Mouse (Mus musculus) liver (tissue): ENCODE results near the gene Kpna4.
"Not testable (repeated sequence)": the region's sequence is repeated elsewhere in the genome, so short reads cannot be mapped to it uniquely, and the experiment has no call there.

Source experiments
- DNase-seq: peaks from one replicate; pipeline ENCODE4 v3.0.0-alpha.2; 2020; ENCODE audit warnings: mixed read lengths

Gene Kpna4

GRCm38 (mm10) chr3:69094456-69094855 lies 32.5 kb downstream of the Kpna4 start:
- DNase-seq = no peak

- DNase-seq = no peak
Observed at GRCm38 (mm10) chr3:69064005-69064404, 62.9 kb downstream of the Kpna4 start.

DNA sequence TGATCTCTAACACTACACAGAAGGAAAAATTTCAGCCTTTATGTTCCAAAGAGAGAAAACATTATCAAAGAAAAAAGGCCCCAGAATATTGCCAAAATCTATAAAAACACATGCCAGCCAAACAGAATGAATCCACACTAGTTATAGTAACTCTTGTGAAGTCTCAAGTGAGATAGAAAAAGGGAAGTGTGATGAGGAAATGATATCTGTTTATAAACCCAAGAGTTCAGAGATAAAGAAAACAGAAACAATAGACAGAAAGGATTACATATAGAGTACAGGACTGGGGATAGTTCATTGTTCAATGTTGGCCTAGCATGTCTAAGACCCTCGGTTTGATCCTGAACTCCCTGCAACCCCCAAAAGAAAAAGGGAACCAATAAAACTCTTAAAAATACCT lies 64.1 kb downstream of the Kpna4 start:
- DNase-seq = no peak

- peak; percentile 18 for DNase-seq
Observed at GRCm38 (mm10) chr3:69060672-69061071, 66.2 kb downstream of the Kpna4 start.

- no peak for DNase-seq
Observed at GRCm38 (mm10) chr3:69055871-69056270, 71.0 kb downstream of the Kpna4 start.

GRCm38 (mm10) chr3:69054760-69055432 lies 72.0 kb downstream of the Kpna4 start:
- DNase-seq = peak; percentile 94

- no peak for DNase-seq
Observed at GRCm38 (mm10) chr3:69051894-69052293, 75.0 kb downstream of the Kpna4 start.

- no peak for DNase-seq
Observed at GRCm38 (mm10) chr3:69049011-69049410, 77.9 kb downstream of the Kpna4 start.

- DNase-seq = no peak
Observed at GRCm38 (mm10) chr3:69047684-69048083, 79.2 kb downstream of the Kpna4 start.

GRCm38 (mm10) chr3:69046509-69046908 lies 80.4 kb downstream of the Kpna4 start:
- peak; percentile 68 for DNase-seq

DNA sequence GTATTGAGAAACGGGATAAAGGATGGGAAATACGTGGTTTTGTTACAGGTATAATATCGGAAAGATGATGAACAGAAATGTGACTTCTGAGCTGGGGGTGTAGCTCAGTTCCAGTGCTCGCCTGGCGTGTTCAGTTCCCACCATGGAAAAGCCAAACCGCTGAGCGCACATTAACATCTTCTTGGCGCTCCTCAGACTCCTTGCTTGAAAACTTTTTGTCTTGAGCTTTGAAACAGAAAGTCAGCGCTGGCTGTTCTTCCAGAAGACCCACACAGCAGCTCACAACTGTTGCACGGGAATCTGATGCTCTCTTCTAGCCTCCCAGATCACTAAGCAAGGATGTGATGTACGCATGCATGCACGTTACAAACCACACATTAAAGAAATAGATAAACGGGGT lies 81.2 kb downstream of the Kpna4 start:
- peak; percentile 39 for DNase-seq

- no peak for DNase-seq
Observed at GRCm38 (mm10) chr3:69045400-69045703, 81.6 kb downstream of the Kpna4 start.

DNA sequence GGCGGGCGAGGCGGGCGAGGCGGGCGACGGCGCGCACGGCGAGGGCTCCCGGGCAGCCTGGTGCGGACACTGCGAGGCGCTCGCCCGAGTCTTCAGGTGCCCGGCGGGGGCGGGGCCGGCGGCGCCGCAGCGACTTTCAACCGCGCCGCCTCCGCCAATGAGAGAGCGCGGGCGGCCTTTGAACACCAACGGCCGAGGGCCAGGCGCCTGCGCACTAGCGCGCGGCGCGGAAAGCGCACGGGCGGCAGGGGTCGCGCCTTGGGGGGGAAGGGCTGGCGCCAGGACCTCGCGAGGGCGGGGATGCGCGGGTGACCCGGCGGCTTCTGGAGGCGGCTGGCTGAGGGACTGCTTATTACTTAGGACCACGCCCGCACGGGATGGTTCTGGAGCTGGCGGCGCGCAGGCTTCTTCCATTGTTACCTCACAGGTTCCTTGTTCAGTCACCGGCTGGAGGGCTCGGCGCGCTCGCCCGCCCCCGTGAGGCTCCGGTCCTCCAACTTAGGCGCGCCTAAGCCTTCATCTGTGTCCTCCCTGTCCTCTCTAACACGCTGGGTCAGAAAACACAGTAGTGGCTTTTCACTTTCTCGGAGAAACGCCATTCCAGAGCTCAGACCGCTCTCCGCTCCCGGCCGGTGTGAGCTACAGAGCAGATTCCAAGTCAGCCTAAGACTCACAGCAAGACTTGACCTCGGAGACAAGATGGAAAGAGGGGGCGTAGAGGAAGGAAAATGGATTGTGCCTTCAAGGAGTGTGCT lies 82.1 kb downstream of the Kpna4 start, which contains the start of gene Trim59:
Gene Trim59, minus strand, starts transcription at position 111 of the 755 bp plus-strand sequence.
- peak; percentile 95 for DNase-seq

DNA sequence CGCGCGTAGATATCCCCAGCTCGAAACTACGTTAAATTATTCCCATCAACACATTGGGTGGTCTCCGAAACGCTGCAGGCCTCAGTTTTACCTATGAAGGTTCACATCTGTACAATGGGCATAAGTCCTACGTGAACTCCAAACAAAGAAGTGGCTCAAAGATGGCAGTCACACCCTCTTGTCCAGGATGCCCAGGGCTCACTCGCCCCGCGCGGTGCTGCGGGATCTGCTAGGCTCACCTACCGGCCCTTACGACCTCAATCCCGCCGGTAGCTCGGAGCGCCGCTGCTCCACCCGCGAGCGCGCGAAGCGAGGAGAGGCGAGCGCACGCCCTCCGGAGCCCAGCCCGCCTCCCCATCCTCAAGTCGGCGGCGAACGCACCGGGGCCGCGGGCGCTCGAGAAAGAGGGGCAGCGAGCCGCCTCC lies 82.7 kb downstream of the Kpna4 start:
- DNase-seq = no peak

DNA sequence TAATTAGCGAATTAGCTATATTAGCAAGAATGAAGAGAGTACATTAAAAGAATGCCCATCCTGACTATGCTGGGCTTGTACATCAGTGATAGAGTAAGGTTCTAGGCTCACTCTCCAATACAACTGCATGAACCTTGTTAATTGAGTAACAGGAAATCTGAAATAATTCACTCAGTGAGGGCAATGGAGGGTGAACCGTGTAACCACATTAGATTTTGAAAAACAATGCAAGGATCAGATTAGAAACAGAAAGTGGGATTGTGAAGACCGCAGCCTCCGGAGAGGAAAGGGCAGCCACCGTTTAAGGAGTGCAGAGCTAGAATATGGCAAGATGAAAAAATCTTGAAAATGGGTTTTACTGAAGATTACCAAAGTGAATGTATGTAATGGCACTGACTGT lies 85.6 kb downstream of the Kpna4 start:
- DNase-seq = no peak

GRCm38 (mm10) chr3:69040105-69040504 lies 86.8 kb downstream of the Kpna4 start:
- no peak for DNase-seq

DNA sequence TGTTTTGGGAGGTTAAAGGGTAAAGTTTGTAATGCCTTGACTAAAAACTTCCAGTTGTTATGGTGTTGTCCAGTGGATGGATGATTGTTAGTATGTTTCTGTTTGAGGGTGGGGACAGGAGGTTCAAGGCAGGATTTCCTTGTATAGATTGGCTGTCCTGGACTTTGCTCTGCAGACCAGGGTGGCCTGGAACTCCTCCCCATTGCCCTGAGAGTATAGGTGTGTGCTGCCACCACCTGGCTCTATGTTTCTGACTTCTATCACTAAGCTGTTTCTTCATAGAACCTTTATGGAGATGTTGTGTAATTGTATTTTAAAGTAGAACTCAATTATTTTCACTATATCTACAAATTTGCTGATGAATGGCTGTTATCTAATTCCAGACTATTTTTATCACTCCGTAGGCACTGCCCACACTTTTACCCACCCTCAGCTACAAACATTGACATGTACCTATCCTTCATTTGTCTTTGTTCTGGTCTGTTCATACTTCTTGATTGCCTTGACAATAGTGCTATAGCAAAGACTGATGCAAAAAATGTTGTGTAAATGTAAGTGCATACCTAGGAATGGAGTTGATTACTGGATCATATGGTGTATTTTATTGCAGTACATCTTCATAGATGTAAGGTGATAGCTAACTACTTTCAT lies 100.7 kb downstream of the Kpna4 start:
- no peak for DNase-seq

DNA sequence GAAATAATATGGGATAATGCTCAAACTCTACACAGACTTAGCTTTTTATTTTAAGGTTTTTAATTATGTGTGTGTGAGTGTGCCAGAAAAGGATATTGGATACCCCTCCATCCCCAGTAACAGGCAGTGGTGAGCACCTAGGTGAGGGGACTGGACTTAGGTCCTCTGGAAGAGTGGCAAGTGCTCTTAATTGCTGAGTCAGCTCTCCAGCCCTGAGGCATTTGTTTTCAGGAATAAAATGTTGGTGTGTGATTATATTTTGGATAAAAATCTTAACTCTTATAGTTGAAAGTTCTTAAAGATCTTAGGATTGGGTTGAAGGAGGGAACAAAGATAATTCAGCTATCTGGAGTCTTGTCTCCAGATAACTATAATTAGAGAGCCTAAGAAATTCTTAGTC lies 106.1 kb downstream of the Kpna4 start:
- no peak for DNase-seq

DNA sequence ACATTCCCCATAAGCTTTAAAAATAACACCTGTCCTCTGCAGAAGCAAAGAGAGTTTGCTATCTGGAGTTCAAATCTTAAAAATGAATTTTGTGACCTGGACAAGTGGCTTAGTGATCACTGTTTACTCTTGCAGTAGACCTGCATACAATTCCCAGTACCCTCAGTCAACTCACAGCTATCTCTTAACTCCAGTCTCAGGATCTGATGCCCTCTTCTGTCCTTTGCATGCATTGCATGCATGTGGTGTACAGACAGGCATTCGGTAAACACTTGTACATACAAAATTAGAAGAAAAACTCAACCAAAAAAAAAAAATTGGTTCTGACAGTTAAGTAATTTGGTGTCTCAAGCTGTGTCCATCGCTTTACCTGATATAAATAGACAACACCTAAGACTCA lies 106.6 kb downstream of the Kpna4 start:
- no peak for DNase-seq

DNA sequence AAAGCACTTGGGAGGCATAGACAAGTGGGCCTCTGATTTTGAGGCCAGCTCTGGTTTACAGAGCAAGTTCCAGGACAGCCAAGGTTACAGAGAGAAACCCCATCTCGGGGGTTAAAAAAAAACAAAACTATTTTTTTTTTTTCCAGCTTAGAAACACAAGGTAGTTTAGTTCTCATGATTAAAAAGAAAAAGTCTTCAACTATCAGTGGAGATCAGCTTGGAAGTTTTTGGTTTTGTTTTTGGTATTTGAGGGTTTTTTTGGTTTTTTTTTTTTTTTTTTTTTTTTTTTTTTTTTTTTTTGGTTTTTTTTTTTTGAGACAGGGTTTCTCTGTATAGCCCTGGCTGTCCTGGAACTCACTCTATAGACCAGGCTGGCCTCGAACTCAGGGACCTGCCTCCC lies 108.3 kb downstream of the Kpna4 start:
- DNase-seq = not testable (repeated sequence)

GRCm38 (mm10) chr3:69017181-69017580 lies 109.7 kb downstream of the Kpna4 start:
- DNase-seq = no peak
